Comparison of ENCODE assay signal across 8 mouse cellular contexts in the genomic region with DNA sequence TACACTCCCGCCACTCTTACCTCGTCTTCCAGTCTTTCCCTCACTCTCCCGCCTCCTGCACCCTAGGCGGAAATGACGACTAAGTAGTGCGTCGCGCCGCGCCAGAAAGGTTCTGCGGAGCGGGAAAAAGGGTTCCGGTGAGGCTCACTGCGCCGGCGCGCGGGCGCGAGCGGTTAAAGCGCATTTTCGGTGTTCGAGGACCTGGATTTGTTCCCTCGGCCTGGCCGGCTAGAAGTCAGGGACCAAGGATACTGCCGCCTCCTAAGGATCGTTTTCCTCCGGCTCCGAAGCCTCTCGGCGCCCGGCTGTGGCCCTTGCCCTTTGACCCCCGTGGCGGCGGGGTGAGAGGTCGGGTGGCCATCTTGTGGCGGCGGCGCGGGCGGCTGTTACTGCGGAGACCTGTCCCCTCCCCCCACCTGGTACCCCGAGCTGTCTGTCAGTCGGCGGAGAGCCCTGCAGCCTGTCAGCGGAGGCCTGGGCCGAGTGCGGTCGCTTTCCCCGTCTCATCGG. TPM values are rescaled to one million over a fixed set of nuclear protein-coding genes. Genes with fewer than 3 reads are reported as not detected.
A peak's percentile ranks its signal among the peaks of the same experiment; 100 is the strongest.
DNase-seq lines count a peak whose midpoint lies in the region; ATAC-seq and TF ChIP-seq lines count a peak whose summit lies in the region.

A gene (minus strand): TSS at position 80 of the 510 bp plus-strand sequence.
A gene (plus strand): TSS at position 144 of the 510 bp plus-strand sequence.

- DNase-seq in B cell, adult 2 months: peak; percentile 93 to 95
- peak; percentile 97 for DNase-seq in brain, adult 2 months (ENCODE audit: low read depth, low spot score)
- peak; percentile 78 for DNase-seq in liver, adult 2 months (ENCODE audit: extremely low read depth, low read depth, low spot score)
- DNase-seq in splenic B cell, adult 2 months (ENCODE audit: low read depth, low spot score): peak; percentile 92

- peak within 1 kb of the TSS; percentile 91 for H3K4me3 ChIP-seq in heart, embryonic 11.5 days (ENCODE audit: low read depth, low read length)
- peak within 1 kb of the TSS; percentile 99 for H3K4me3 ChIP-seq in kidney, embryonic 16.5 days (ENCODE audit: low read length)
- peak within 1 kb of the TSS; percentile 78 for H3K4me3 ChIP-seq in liver, adult 2 months (ENCODE audit: insufficient read depth, low read depth, low read length)
- peak within 1 kb of the TSS; percentile 98 for H3K4me3 ChIP-seq in myocyte

- peak within 1 kb of the TSS; percentile 83 for H3ac ChIP-seq in myocyte (ENCODE audit: control insufficient read depth, insufficient read length)

- H3K4me2 ChIP-seq in heart, embryonic 11.5 days: peak within 1 kb of the TSS; percentile 83
- peak within 1 kb of the TSS; percentile 84 for H3K4me2 ChIP-seq in kidney, embryonic 16.5 days (replicated peaks; ENCODE audit: low read depth, low read length)
- peak within 1 kb of the TSS; percentile 88 for H3K4me2 ChIP-seq in myocyte (ENCODE audit: low read depth)

- WGBS in heart, embryonic 11.5 days (ENCODE audit: insufficient replicate concordance): under 1% methylated on average over 46 of the region's 52 CpGs
- 0% methylated on average over 50 of the region's 52 CpGs for WGBS in kidney, embryonic 16.5 days
- under 1% methylated on average over 52 of the region's 52 CpGs for WGBS in liver, adult 2 months

- no peak for TF ChIP-seq CTCF in liver, adult 2 months (IDR thresholded peaks at IDR 0.05; ENCODE audit: low read depth, low read length)

- H3K79me2 ChIP-seq in liver, adult 2 months (ENCODE audit: control insufficient read depth, insufficient read depth, low read length): peaks cover 27% of the 10 kb centered on the region
- peaks cover 61% of the 10 kb centered on the region for H3K79me2 ChIP-seq in myocyte (ENCODE audit: control insufficient read depth, insufficient read depth)

- H3K4me1 ChIP-seq in heart, embryonic 11.5 days (ENCODE audit: control insufficient read depth, insufficient read depth, low read length): peaks cover 23% of the 10 kb centered on the region
- peaks cover 38% of the 10 kb centered on the region for H3K4me1 ChIP-seq in kidney, embryonic 16.5 days (ENCODE audit: insufficient read depth, low read length)
- peaks cover 13% of the 10 kb centered on the region for H3K4me1 ChIP-seq in liver, adult 2 months (ENCODE audit: control insufficient read depth, insufficient read depth, low read length)

- H3K27me3 ChIP-seq in heart, embryonic 11.5 days (ENCODE audit: control insufficient read depth, insufficient read depth, low read length): no peaks in the 10 kb centered on the region
- no peaks in the 10 kb centered on the region for H3K27me3 ChIP-seq in kidney, embryonic 16.5 days (ENCODE audit: insufficient read depth, low read length)
- H3K27me3 ChIP-seq in liver, adult 2 months (ENCODE audit: control insufficient read depth, insufficient read depth, low read length): no peaks in the 10 kb centered on the region
- no peaks in the 10 kb centered on the region for H3K27me3 ChIP-seq in myocyte (ENCODE audit: control insufficient read depth, insufficient read depth, insufficient read length)
- H3K27me3 ChIP-seq in splenic B cell, adult 2 months (ENCODE audit: control insufficient read depth, insufficient read depth, low read length, poor library complexity, severe bottlenecking): no peaks in the 10 kb centered on the region

- H3K9me3 ChIP-seq in heart, embryonic 11.5 days (replicated peaks; ENCODE audit: control insufficient read depth, low read length): no peaks in the 10 kb centered on the region
- no peaks in the 10 kb centered on the region for H3K9me3 ChIP-seq in kidney, embryonic 16.5 days (ENCODE audit: low read length)

- peak; percentile 57; the same call in 1 of the 2 replicates for TF ChIP-seq POLR2A in liver, adult 2 months (IDR thresholded peaks at IDR 0.05; ENCODE audit: extremely low read depth, insufficient read depth, low read length)
- TF ChIP-seq POLR2A in myocyte (IDR thresholded peaks at IDR 0.05; ENCODE audit: insufficient read length, low read depth): peak; percentile 78

- ATAC-seq in erythroblast, adult 5-6 weeks (replicated peaks; ENCODE audit: low FRiP score, poor library complexity, severe bottlenecking): peak; percentile 91
- peak; percentile 92 for ATAC-seq in heart, embryonic 11.5 days (replicated peaks; ENCODE audit: insufficient number of reproducible peaks, low FRiP score, low TSS enrichment)
- ATAC-seq in kidney, embryonic 16.5 days (ENCODE audit: low FRiP score, low TSS enrichment): peak; percentile 94

- peak within 1 kb of the TSS; percentile 96 for H3K27ac ChIP-seq in heart, embryonic 11.5 days (ENCODE audit: low read depth, low read length)
- peak within 1 kb of the TSS; percentile 96 for H3K27ac ChIP-seq in kidney, embryonic 16.5 days (ENCODE audit: low read length)
- peak within 1 kb of the TSS; percentile 98 for H3K27ac ChIP-seq in liver, adult 2 months (replicated peaks; ENCODE audit: insufficient read depth, low read depth, low read length)

- no peaks in the 10 kb centered on the region for H3K36me3 ChIP-seq in heart, embryonic 11.5 days (ENCODE audit: control insufficient read depth, insufficient read depth, low read length)
- no peaks in the 10 kb centered on the region for H3K36me3 ChIP-seq in kidney, embryonic 16.5 days (ENCODE audit: insufficient read depth, low read length)
- H3K36me3 ChIP-seq in liver, adult 2 months (ENCODE audit: control insufficient read depth, insufficient read depth, low read length): no peaks in the 10 kb centered on the region
- no peaks in the 10 kb centered on the region for H3K36me3 ChIP-seq in myocyte (ENCODE audit: control insufficient read depth, insufficient read depth)
- no peaks in the 10 kb centered on the region for H3K36me3 ChIP-seq in splenic B cell, adult 2 months (ENCODE audit: control insufficient read depth, insufficient read depth, low read length, poor library complexity, severe bottlenecking)

- H3K9ac ChIP-seq in heart, embryonic 11.5 days (ENCODE audit: low read depth, low read length): peak within 1 kb of the TSS; percentile 94
- H3K9ac ChIP-seq in kidney, embryonic 16.5 days (replicated peaks; ENCODE audit: low read length): peak within 1 kb of the TSS; percentile 96
- H3K9ac ChIP-seq in liver, adult 2 months (ENCODE audit: low read depth, low read length): peak within 1 kb of the TSS; percentile 85

TF ChIP-seq in myocyte, 11 proteins besides CTCF, POLR2A, EP300 and RAD21:
- TF ChIP-seq SRF (IDR thresholded peaks at IDR 0.05; ENCODE audit: control insufficient read depth, insufficient read length, low read depth) (peak; percentile 53), MYOG (IDR thresholded peaks at IDR 0.05; ENCODE audit: control insufficient read depth in 1 of 3, insufficient read depth in 1 of 3, insufficient read length in 2 of 3, low read depth in 2 of 3) (peak in 1 of 3 experiments; percentile 53), POLR2AphosphoS2 (IDR thresholded peaks at IDR 0.05; ENCODE audit: insufficient read length, low read depth) (peak; percentile 87), MAX (IDR thresholded peaks at IDR 0.05; ENCODE audit: low read depth) (no peak), TCF12 (IDR thresholded peaks at IDR 0.05; ENCODE audit: insufficient read depth, poor library complexity, severe bottlenecking) (no peak), E2F4 (IDR thresholded peaks at IDR 0.05; ENCODE audit: insufficient read depth) (peak; percentile 80), TCF3 (IDR thresholded peaks at IDR 0.05; ENCODE audit: insufficient read length, low read depth) (no peak), USF1 (IDR thresholded peaks at IDR 0.05; ENCODE audit: low read depth) (no peak), REST (IDR thresholded peaks at IDR 0.05; ENCODE audit: insufficient read depth, insufficient read length) (no peak), CEBPB (IDR thresholded peaks at IDR 0.05; ENCODE audit: insufficient read depth, poor library complexity, severe bottlenecking) (no peak), MYOD1 (IDR thresholded peaks at IDR 0.05; ENCODE audit: control insufficient read depth in 1 of 3, insufficient read length in 2 of 3, low read depth in 2 of 3) (peak in 1 of 3 experiments; percentile 56)

RNA-seq across cellular contexts. Expression of the first gene that starts in this region (rescaled TPM):
- 1.3 and 10.4 TPM in 2 replicates for total RNA-seq in erythroblast, adult 5-6 weeks (2015; ENCODE audit: low replicate concordance)
- total RNA-seq in erythroblast, adult 5-6 weeks (2017; ENCODE audit: low replicate concordance): 9.5 and 12.6 TPM in 2 replicates
- 24.5 and 25.6 TPM in 2 replicates for polyA plus RNA-seq in heart, embryonic 11.5 days (2014; fragmentation: Nextera tagmentation; extraction: Ambion mirVana)
- 30.1 and 33.6 TPM in 2 replicates for polyA plus RNA-seq in kidney, embryonic 16.5 days (2015; fragmentation: Nextera tagmentation; extraction: Ambion mirVana)
- total RNA-seq in liver, adult 2 months (2014; rRNA removed): 8.2 and 8.9 TPM in 2 replicates
- polyA plus RNA-seq in liver, adult 2 months (2012; rRNA removed): 7.6 and 9.0 TPM in 2 replicates
- polyA plus RNA-seq in myocyte (2012; fragmentation: generic; extraction: Trizol): 11.3 TPM

RNA-seq across cellular contexts. Expression of the second gene that starts in this region (rescaled TPM):
- 19.2 and 20.8 TPM in 2 replicates for total RNA-seq in erythroblast, adult 5-6 weeks (2015; ENCODE audit: low replicate concordance)
- total RNA-seq in erythroblast, adult 5-6 weeks (2017; ENCODE audit: low replicate concordance): 25.5 and 31.2 TPM in 2 replicates
- polyA plus RNA-seq in heart, embryonic 11.5 days (2014; fragmentation: Nextera tagmentation; extraction: Ambion mirVana): 35.3 and 43.1 TPM in 2 replicates
- polyA plus RNA-seq in kidney, embryonic 16.5 days (2015; fragmentation: Nextera tagmentation; extraction: Ambion mirVana): 44.1 and 49.3 TPM in 2 replicates
- total RNA-seq in liver, adult 2 months (2014; rRNA removed): 6.8 and 8.3 TPM in 2 replicates
- 12.8 and 14.2 TPM in 2 replicates for polyA plus RNA-seq in liver, adult 2 months (2012; rRNA removed)
- polyA plus RNA-seq in myocyte (2012; fragmentation: generic; extraction: Trizol): 11.6 TPM

Comparison
In these comparisons a context has a peak if more than half of its experiments do, and no peak if none do; other contexts are left out.
1. Peak in every context shown above with its lines: DNase-seq, ATAC-seq, H3K4me3 ChIP-seq and H3K27ac ChIP-seq.